Mouse (Mus musculus): ENCODE results near the gene Btbd1. TPM values are rescaled to one million over a fixed set of nuclear protein-coding genes. Genes with fewer than 3 reads are reported as not detected.

The Btbd1 gene
- polyA plus RNA-seq, 1 experiment, result 66.6 TPM

GRCm38 (mm10) chr7:81858968-81859721 lies 29.9 kb upstream of the Btbd1 start, which contains the start of gene Tm6sf1:
Gene Tm6sf1, plus strand, starts transcription at chr7:81859001.
- H3K4me3 ChIP-seq, result no peak within 1 kb of the TSS
- TF ChIP-seq TCF12 (IDR thresholded peaks at IDR 0.05; ENCODE audit: insufficient read depth, poor library complexity, severe bottlenecking) (no peak), E2F4 (IDR thresholded peaks at IDR 0.05; ENCODE audit: insufficient read depth) (no peak), MAX (IDR thresholded peaks at IDR 0.05; ENCODE audit: low read depth) (no peak), CEBPB (IDR thresholded peaks at IDR 0.05; ENCODE audit: insufficient read depth, poor library complexity, severe bottlenecking) (no peak), POLR2A (IDR thresholded peaks at IDR 0.05; ENCODE audit: insufficient read length, low read depth) (no peak), MYOG (IDR thresholded peaks at IDR 0.05; ENCODE audit: control insufficient read depth in 1 of 3, insufficient read depth in 1 of 3, insufficient read length in 2 of 3, low read depth in 2 of 3) (peak in 1 of 3 experiments; percentile 46)
- no peaks in the 10 kb centered on the region for H3K36me3 ChIP-seq (ENCODE audit: control insufficient read depth, insufficient read depth)
- no peaks in the 10 kb centered on the region for H3K79me2 ChIP-seq (ENCODE audit: control insufficient read depth, insufficient read depth)
- peaks cover 15% of the 10 kb centered on the region for H3K27me3 ChIP-seq (ENCODE audit: control insufficient read depth, insufficient read depth, insufficient read length)
- no peak within 1 kb of the TSS for H3ac ChIP-seq (ENCODE audit: control insufficient read depth, insufficient read length)
- peak within 1 kb of the TSS; percentile 51 for H3K4me2 ChIP-seq (ENCODE audit: low read depth)

GRCm38 (mm10) chr7:81858236-81858635 lies 29.0 kb upstream of the Btbd1 start:
- Histone ChIP-seq H3K36me3 (ENCODE audit: control insufficient read depth, insufficient read depth) (no peaks in the 10 kb centered on the region), H3K4me3 (no peak overlapping the region), H3K4me2 (ENCODE audit: low read depth) (no peak overlapping the region), H3K27me3 (ENCODE audit: control insufficient read depth, insufficient read depth, insufficient read length) (peaks cover 15% of the 10 kb centered on the region), H3K79me2 (ENCODE audit: control insufficient read depth, insufficient read depth) (no peaks in the 10 kb centered on the region), H3ac (ENCODE audit: control insufficient read depth, insufficient read length) (no peak overlapping the region)
- no peak for TF ChIP-seq POLR2A (IDR thresholded peaks at IDR 0.05; ENCODE audit: insufficient read length, low read depth)
- no peak for TF ChIP-seq SRF (IDR thresholded peaks at IDR 0.05; ENCODE audit: control insufficient read depth, insufficient read length, low read depth)
- no peak for TF ChIP-seq TCF3 (IDR thresholded peaks at IDR 0.05; ENCODE audit: insufficient read length, low read depth)
- TF ChIP-seq E2F4 (IDR thresholded peaks at IDR 0.05; ENCODE audit: insufficient read depth), result no peak
- no peak for TF ChIP-seq MYOG (IDR thresholded peaks at IDR 0.05; ENCODE audit: control insufficient read depth in 1 of 3, insufficient read depth in 1 of 3, insufficient read length in 2 of 3, low read depth in 2 of 3)
- no peak for TF ChIP-seq MYOD1 (IDR thresholded peaks at IDR 0.05; ENCODE audit: control insufficient read depth in 1 of 3, insufficient read length in 2 of 3, low read depth in 2 of 3)
- no peak for TF ChIP-seq TCF12 (IDR thresholded peaks at IDR 0.05; ENCODE audit: insufficient read depth, poor library complexity, severe bottlenecking)
- TF ChIP-seq CEBPB (IDR thresholded peaks at IDR 0.05; ENCODE audit: insufficient read depth, poor library complexity, severe bottlenecking), result no peak
- TF ChIP-seq REST (IDR thresholded peaks at IDR 0.05; ENCODE audit: insufficient read depth, insufficient read length), result no peak
- TF ChIP-seq POLR2AphosphoS2 (IDR thresholded peaks at IDR 0.05; ENCODE audit: insufficient read length, low read depth), result no peak
- TF ChIP-seq MAX (IDR thresholded peaks at IDR 0.05; ENCODE audit: low read depth), result no peak
- TF ChIP-seq USF1 (IDR thresholded peaks at IDR 0.05; ENCODE audit: low read depth), result no peak

- TF ChIP-seq TCF3 (IDR thresholded peaks at IDR 0.05; ENCODE audit: insufficient read length, low read depth), result no peak
- TF ChIP-seq CEBPB (IDR thresholded peaks at IDR 0.05; ENCODE audit: insufficient read depth, poor library complexity, severe bottlenecking), result no peak
- TF ChIP-seq USF1 (IDR thresholded peaks at IDR 0.05; ENCODE audit: low read depth), result no peak
- no peak for TF ChIP-seq POLR2A (IDR thresholded peaks at IDR 0.05; ENCODE audit: insufficient read length, low read depth)
- no peak for TF ChIP-seq SRF (IDR thresholded peaks at IDR 0.05; ENCODE audit: control insufficient read depth, insufficient read length, low read depth)
- peaks cover 15% of the 10 kb centered on the region for H3K27me3 ChIP-seq (ENCODE audit: control insufficient read depth, insufficient read depth, insufficient read length)
- H3K4me2 ChIP-seq (ENCODE audit: low read depth), result no peak overlapping the region
- H3K36me3 ChIP-seq (ENCODE audit: control insufficient read depth, insufficient read depth), result no peaks in the 10 kb centered on the region
- no peaks in the 10 kb centered on the region for H3K79me2 ChIP-seq (ENCODE audit: control insufficient read depth, insufficient read depth)
- H3ac ChIP-seq (ENCODE audit: control insufficient read depth, insufficient read length), result no peak overlapping the region
- no peak overlapping the region for H3K4me3 ChIP-seq
Observed at GRCm38 (mm10) chr7:81856221-81856620, 27.0 kb upstream of the Btbd1 start.

- H3K4me3 ChIP-seq, result no peak within 1 kb of the TSS
- no peaks in the 10 kb centered on the region for H3K79me2 ChIP-seq (ENCODE audit: control insufficient read depth, insufficient read depth)
Observed at GRCm38 (mm10) chr7:81855694-81856093, 26.5 kb upstream of the Btbd1 start, which contains the start of gene Gm10160. Gene Gm10160, minus strand, starts transcription at chr7:81855794.

More at GRCm38 (mm10) chr7:81855694-81856093, 26.5 kb upstream of the Btbd1 start, which contains the start of gene Gm10160:
- H3K4me2 ChIP-seq (ENCODE audit: low read depth), result peak within 1 kb of the TSS; percentile 62
- no peak within 1 kb of the TSS for H3ac ChIP-seq (ENCODE audit: control insufficient read depth, insufficient read length)
- peaks cover 15% of the 10 kb centered on the region for H3K27me3 ChIP-seq (ENCODE audit: control insufficient read depth, insufficient read depth, insufficient read length)
- no peaks in the 10 kb centered on the region for H3K36me3 ChIP-seq (ENCODE audit: control insufficient read depth, insufficient read depth)
- TF ChIP-seq MAX (IDR thresholded peaks at IDR 0.05; ENCODE audit: low read depth) (no peak), POLR2A (IDR thresholded peaks at IDR 0.05; ENCODE audit: insufficient read length, low read depth) (no peak), CEBPB (IDR thresholded peaks at IDR 0.05; ENCODE audit: insufficient read depth, poor library complexity, severe bottlenecking) (no peak), REST (IDR thresholded peaks at IDR 0.05; ENCODE audit: insufficient read depth, insufficient read length) (no peak), TCF12 (IDR thresholded peaks at IDR 0.05; ENCODE audit: insufficient read depth, poor library complexity, severe bottlenecking) (no peak), MYOG (IDR thresholded peaks at IDR 0.05; ENCODE audit: control insufficient read depth in 1 of 3, insufficient read depth in 1 of 3, insufficient read length in 2 of 3, low read depth in 2 of 3) (no peak), TCF3 (IDR thresholded peaks at IDR 0.05; ENCODE audit: insufficient read length, low read depth) (no peak), E2F4 (IDR thresholded peaks at IDR 0.05; ENCODE audit: insufficient read depth) (no peak), USF1 (IDR thresholded peaks at IDR 0.05; ENCODE audit: low read depth) (no peak)

Data from myocyte (in vitro differentiated cells).